Mouse (Mus musculus) heart, embryonic 13.5 days (tissue): ENCODE results near the gene Rnf6. TPM values are rescaled to one million over a fixed set of nuclear protein-coding genes. Genes with fewer than 3 reads are reported as not detected.
A peak's percentile ranks its signal among the peaks of the same experiment; 100 is the strongest.

ENCODE experiments used
- ATAC-seq: fragments of 200-750 bp; cut with Nextera tagmentation; 2 replicates; pipeline ENCODE4 v1.8.0; 2017; ENCODE audit warnings: moderate TSS enrichment; ENCODE audit not compliant: insufficient number of reproducible peaks, low FRiP score, low TSS enrichment; ENCODE audit errors: extremely low read depth
- H3K27ac ChIP-seq: fragments of 300-500 bp; sonication (generic); replicated peaks from 2 replicates; pipeline ENCODE4 v1.5.1; 2015; ENCODE audit warnings: moderate library complexity, mild to moderate bottlenecking, inconsistent platforms
- H3K27me3 ChIP-seq: fragments of 300-500 bp; sonication (generic); replicated peaks from 2 replicates; pipeline ENCODE4 v1.6.1; 2015; ENCODE audit warnings: mild to moderate bottlenecking, inconsistent platforms
- H3K36me3 ChIP-seq: fragments of 300-500 bp; sonication (generic); 2 replicates; pipeline ENCODE4 v1.6.1; 2015; ENCODE audit warnings: mild to moderate bottlenecking, inconsistent platforms
- H3K4me1 ChIP-seq: fragments of 300-500 bp; sonication (generic); 2 replicates; pipeline ENCODE4 v1.6.1; 2015; ENCODE audit warnings: inconsistent platforms
- H3K4me2 ChIP-seq: fragments of 300-500 bp; sonication (generic); 2 replicates; pipeline ENCODE4 v1.6.1; 2015; ENCODE audit warnings: inconsistent platforms, mild to moderate bottlenecking, moderate library complexity
- H3K4me3 ChIP-seq: fragments of 300-500 bp; sonication (generic); 2 replicates; pipeline ENCODE4 v1.5.1; 2015; ENCODE audit warnings: moderate library complexity, mild to moderate bottlenecking, inconsistent platforms
- H3K9ac ChIP-seq: fragments of 300-500 bp; sonication (generic); 2 replicates; pipeline ENCODE4 v1.6.1; 2015; ENCODE audit warnings: inconsistent platforms, mild to moderate bottlenecking, moderate library complexity
- H3K9me3 ChIP-seq: fragments of 300-500 bp; sonication (generic); 2 replicates; pipeline ENCODE4 v1.6.1; 2016; ENCODE audit warnings: inconsistent platforms
- WGBS: fragments of 180-500 bp; shearing (Covaris S2); methylation state at CpG from one replicate; pipeline ENCODE4 v1.1.7; 2015; ENCODE audit warnings: mixed read lengths; 5-methylcytosine and 5-hydroxymethylcytosine counted together
- polyA plus RNA-seq: library from polyadenylated mRNA; unstranded; fragments of >200 nt; fragmentation: Nextera tagmentation; extraction: Ambion mirVana; gene quantifications from 2 replicates; pipeline ENCODE4 v1.2.1, GENCODE M21; 2015

Gene Rnf6
- polyA plus RNA-seq, 1 experiment from 2014 or later, result 35.0 TPM

DNA sequence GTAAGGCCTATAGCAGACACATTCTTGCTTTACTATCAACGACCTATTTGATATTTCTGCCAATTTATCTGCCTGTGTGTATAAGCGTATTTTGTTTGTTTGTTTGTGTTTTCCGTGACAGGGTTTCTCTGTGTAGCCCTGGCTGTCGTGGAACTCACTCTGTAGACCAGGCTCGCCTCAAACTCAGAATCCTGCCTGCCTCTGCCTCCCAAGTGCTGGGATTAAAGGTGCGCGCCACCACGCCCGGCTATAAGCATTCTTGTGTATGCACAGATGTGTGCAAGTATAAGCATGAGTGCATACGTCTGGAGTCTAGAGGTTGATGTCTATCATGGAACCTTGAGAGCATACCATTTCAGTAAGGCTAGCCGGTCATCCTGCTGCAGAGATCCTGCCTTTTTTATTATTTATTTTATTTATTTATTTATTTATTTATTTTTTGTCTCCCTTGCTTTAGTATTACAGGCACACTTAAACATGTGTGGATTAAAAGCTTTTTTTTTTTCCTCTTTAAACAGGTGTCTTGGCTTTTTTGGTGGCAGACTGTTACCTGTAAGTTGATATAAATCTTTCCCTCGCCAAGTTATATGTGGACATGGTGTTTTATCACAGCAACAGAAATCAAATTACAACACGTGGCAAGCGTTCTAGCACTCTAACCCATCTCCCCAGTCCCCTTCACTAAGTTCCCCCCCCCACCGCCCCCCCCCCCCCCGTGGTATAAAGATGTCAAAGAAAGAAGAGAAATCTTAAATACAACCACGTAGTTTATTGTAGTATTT lies 8.7 kb upstream of the Rnf6 start:
- peaks cover 23% of the 10 kb centered on the region for H3K4me1 ChIP-seq
- peak overlapping the region; percentile 83 for H3K4me2 ChIP-seq
- peak overlapping the region; percentile 98 for H3K27ac ChIP-seq
- H3K9ac ChIP-seq, result peak overlapping the region; percentile 95
- no peaks in the 10 kb centered on the region for H3K27me3 ChIP-seq
- WGBS, result 53% methylated on average over 17 of the region's 17 CpGs
- ATAC-seq, result no peak
- no peaks in the 10 kb centered on the region for H3K36me3 ChIP-seq
- H3K4me3 ChIP-seq, result peak overlapping the region; percentile 89
- no peaks in the 10 kb centered on the region for H3K9me3 ChIP-seq

DNA sequence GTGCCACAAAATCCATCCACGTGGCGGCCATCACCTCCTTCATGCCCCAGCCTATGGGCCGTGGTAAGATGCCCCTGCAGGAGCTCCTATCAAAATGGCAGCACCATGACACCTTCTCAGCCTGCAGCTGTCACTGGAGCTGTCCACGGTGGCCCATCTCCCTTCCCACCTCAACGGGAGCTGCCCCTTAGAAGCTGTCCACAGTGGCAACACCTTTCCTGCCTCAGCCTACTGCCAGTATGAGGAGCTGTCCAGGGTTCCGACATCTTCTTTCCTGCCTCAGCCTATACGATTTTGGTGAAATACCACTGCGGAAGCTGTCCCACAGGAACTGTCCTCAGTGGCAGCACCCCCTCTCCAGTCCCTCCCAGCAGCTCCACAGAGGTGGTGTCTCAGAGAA lies 6.1 kb upstream of the Rnf6 start:
- H3K4me2 ChIP-seq, result no peak overlapping the region
- H3K9ac ChIP-seq, result no peak overlapping the region
- no peak for ATAC-seq
- H3K27me3 ChIP-seq, result no peaks in the 10 kb centered on the region
- no peak overlapping the region for H3K27ac ChIP-seq
- no peaks in the 10 kb centered on the region for H3K9me3 ChIP-seq
- no peak overlapping the region for H3K4me3 ChIP-seq
- H3K4me1 ChIP-seq, result peaks cover 5% of the 10 kb centered on the region
- no peaks in the 10 kb centered on the region for H3K36me3 ChIP-seq
- 75% methylated on average over 8 of the region's 8 CpGs for WGBS

DNA sequence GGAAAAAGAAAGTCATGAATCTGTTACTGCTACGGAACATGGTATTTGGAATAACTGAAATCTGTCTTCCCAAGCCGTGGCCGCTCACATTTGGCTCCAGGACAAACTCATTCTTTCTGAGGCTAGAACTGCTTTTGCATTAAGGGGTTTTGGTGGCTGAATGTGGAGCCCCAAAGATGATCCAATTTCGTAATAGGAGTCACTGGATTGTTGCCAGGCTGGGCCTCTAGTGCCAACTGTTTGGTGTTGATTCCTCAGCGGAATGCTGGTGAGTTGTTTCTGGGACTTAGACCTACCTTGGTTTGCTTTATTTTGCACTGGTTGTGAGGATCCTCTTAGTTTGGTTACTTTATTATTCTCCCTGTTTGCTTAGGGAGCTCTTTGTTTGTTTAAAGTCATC lies 2.4 kb upstream of the Rnf6 start:
- no peaks in the 10 kb centered on the region for H3K9me3 ChIP-seq
- WGBS, result 86% methylated on average over 5 of the region's 5 CpGs
- H3K9ac ChIP-seq, result no peak overlapping the region
- H3K27ac ChIP-seq, result no peak overlapping the region
- H3K4me1 ChIP-seq, result peaks cover 18% of the 10 kb centered on the region
- peaks cover 12% of the 10 kb centered on the region for H3K36me3 ChIP-seq
- H3K4me3 ChIP-seq, result no peak overlapping the region
- H3K4me2 ChIP-seq, result no peak overlapping the region
- no peaks in the 10 kb centered on the region for H3K27me3 ChIP-seq
- no peak for ATAC-seq

DNA sequence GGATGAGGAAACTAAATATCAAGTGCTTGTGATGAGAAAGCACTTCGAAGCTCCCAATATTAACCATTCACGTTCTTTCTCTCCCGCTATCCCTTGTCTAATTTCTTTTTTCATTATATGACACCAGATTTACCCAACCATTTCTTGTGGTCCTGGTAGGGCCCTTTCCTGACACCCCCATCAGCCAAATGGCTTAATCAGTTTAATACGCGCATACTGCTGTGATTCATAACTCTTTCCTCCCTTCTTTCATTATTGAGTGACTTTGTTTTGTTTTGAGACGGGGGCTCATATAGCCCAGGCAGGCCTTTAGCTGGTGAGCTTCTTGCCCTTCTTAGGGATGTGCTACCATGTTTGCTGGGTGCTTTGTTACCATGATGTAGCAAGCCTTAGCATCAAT lies 367 bp upstream of the Rnf6 start:
- WGBS, result 35% methylated on average over 6 of the region's 6 CpGs
- H3K4me1 ChIP-seq, result peaks cover 18% of the 10 kb centered on the region
- H3K4me3 ChIP-seq, result peak overlapping the region; percentile 76
- no peak for ATAC-seq
- no peaks in the 10 kb centered on the region for H3K27me3 ChIP-seq
- no peaks in the 10 kb centered on the region for H3K9me3 ChIP-seq
- peak overlapping the region; percentile 84 for H3K4me2 ChIP-seq
- H3K9ac ChIP-seq, result peak overlapping the region; percentile 92
- H3K36me3 ChIP-seq, result peaks cover 32% of the 10 kb centered on the region
- peak overlapping the region; percentile 98 for H3K27ac ChIP-seq

DNA sequence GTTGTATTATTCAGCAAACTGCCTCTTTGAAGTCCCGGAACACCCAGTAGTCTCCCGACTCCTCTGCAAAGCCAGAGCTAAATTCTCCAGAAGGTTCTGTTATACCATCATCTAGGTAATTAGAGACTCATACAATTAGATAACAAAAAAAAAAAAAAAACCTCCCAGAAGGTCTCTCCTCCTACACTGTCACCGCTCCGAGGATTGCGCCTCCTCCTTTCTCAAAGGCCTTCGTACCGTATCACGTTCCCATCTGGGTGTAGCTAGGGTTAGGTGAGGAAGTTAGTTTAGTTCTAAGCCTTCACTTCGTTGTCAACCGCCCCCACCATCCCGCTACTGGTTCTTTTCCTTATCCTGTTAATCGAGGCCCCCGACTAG lies 865 bp downstream of the Rnf6 start:
- H3K9ac ChIP-seq, result peak overlapping the region; percentile 92
- H3K27me3 ChIP-seq, result no peaks in the 10 kb centered on the region
- WGBS, result 6% methylated on average over 13 of the region's 13 CpGs
- H3K4me3 ChIP-seq, result peak overlapping the region; percentile 76
- peak overlapping the region; percentile 84 for H3K4me2 ChIP-seq
- ATAC-seq, result peak; percentile 4; the same call in 1 of the 2 replicates
- peaks cover 45% of the 10 kb centered on the region for H3K36me3 ChIP-seq
- H3K27ac ChIP-seq, result peak overlapping the region; percentile 53
- peaks cover 18% of the 10 kb centered on the region for H3K4me1 ChIP-seq
- no peaks in the 10 kb centered on the region for H3K9me3 ChIP-seq

DNA sequence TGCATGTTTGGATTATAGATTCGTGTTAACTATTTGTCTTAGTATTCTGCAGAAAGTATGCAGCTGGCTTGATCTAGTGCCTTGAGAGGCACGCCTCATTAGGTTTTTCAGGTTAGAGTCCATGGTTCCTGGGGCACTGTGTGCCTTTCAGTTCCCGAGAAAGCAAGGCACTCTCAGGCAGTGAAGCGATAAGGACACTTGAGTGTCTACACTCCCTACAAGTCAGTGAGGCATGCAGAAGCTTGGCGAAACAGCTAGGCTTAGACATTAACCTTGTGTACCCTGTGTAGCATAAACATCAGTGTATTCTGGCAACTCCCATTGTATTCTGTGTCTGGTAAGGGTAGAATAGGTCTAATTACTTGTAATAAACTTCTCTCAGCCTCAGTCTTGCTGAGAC lies 15.8 kb downstream of the Rnf6 start:
- H3K4me1 ChIP-seq, result no peaks in the 10 kb centered on the region
- H3K36me3 ChIP-seq, result peaks cover 92% of the 10 kb centered on the region
- no peak for ATAC-seq
- no peak overlapping the region for H3K27ac ChIP-seq
- H3K9ac ChIP-seq, result no peak overlapping the region
- H3K9me3 ChIP-seq, result peaks cover 2% of the 10 kb centered on the region; the same call in 1 of the 2 replicates
- WGBS, result 85% methylated on average over 5 of the region's 5 CpGs
- no peak overlapping the region for H3K4me3 ChIP-seq
- no peak overlapping the region for H3K4me2 ChIP-seq
- no peaks in the 10 kb centered on the region for H3K27me3 ChIP-seq

DNA sequence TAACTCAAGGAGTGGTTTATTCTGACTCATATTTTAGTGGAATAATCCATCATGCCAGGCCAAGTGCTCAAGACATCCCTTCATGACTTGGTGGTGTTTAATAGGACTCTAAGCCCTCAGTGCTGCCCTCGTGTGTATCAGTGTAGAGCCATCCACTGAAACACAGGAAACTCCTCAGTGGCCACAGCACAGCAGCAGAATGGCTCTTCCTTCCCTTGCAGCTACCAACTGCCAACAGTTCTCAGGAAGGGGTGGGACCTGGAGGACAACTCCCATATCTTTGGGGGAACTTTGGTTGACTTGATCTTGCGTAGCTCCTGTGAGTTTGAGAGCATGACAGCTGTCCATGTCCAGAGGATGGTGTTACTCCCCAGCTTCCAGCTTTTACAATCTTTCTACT lies 17.4 kb downstream of the Rnf6 start:
- Histone ChIP-seq H3K9ac (no peak overlapping the region), H3K4me2 (no peak overlapping the region), H3K4me1 (no peaks in the 10 kb centered on the region), H3K27me3 (no peaks in the 10 kb centered on the region), H3K36me3 (peaks cover 80% of the 10 kb centered on the region), H3K4me3 (no peak overlapping the region), H3K27ac (no peak overlapping the region), H3K9me3 (peaks cover 4% of the 10 kb centered on the region; the same call in 1 of the 2 replicates)
- ATAC-seq, result no peak
- WGBS, result 77% methylated on average over 2 of the region's 2 CpGs

DNA sequence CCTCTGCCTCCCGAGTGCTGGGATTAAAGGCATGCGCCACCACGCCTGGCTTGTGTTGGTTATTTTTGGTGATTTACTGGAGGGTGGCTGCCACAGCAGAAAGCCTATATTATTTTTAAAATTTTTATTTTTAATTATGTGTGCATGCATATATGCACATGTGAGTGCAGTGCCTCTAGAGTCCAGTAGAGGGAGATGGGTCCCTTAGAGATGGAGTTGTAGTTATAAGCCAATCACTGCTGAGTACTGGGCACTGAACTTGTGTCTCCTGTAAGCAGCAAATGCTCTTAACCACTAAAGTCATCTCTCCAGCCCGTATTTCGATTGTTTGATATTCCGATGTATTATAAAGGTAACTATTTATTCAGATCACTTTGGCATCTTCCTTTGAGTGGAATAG lies 20.8 kb downstream of the Rnf6 start:
- Histone ChIP-seq H3K27ac (no peak overlapping the region), H3K9ac (no peak overlapping the region), H3K4me1 (no peaks in the 10 kb centered on the region), H3K4me2 (no peak overlapping the region), H3K4me3 (no peak overlapping the region), H3K27me3 (no peaks in the 10 kb centered on the region), H3K36me3 (peaks cover 47% of the 10 kb centered on the region), H3K9me3 (peaks cover 4% of the 10 kb centered on the region; the same call in 1 of the 2 replicates)
- ATAC-seq, result no peak
- WGBS, result 91% methylated on average over 6 of the region's 6 CpGs

DNA sequence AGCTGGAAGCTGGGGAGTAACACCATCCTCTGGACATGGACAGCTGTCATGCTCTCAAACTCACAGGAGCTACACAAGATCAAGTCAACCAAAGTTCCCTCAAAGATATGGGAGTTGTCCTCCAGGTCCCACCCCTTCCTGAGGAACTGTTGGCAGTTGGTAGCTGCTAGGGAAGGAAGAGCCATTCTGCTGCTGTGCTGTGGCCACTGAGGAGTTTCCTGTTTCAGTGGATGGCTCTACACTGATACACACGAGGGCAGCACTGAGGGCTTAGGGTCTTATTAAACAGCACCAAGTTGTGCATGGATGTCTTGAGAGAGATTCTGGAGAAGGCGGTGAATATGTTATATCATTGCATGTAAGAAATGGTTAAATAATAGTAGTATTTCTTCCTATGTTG lies 21.8 kb downstream of the Rnf6 start:
- Histone ChIP-seq H3K4me3 (no peak overlapping the region), H3K9me3 (peaks cover 4% of the 10 kb centered on the region; the same call in 1 of the 2 replicates), H3K27me3 (no peaks in the 10 kb centered on the region), H3K4me1 (no peaks in the 10 kb centered on the region), H3K27ac (no peak overlapping the region), H3K4me2 (no peak overlapping the region), H3K9ac (no peak overlapping the region), H3K36me3 (peaks cover 37% of the 10 kb centered on the region)
- ATAC-seq, result no peak
- WGBS, result 69% methylated on average over 2 of the region's 2 CpGs

DNA sequence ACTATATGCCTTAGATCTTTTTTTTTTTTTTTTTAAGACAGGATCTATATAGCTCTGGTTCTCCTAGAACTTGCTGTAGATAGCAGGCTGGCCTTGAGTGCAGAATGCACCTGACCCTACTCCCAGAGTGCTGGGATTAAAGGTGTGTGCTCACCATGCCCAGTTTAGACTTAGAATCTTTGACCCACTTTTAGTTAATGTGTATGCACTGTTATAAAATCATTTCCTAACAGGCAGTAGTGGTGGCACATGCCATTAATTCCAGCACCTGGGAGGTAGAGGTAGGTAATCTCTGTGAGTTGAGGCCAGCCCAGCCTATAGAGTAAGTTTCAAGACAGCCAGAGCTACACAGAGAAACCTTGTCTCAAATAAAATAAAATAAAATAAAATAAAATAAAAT lies 22.3 kb downstream of the Rnf6 start:
- no peaks in the 10 kb centered on the region for H3K27me3 ChIP-seq
- no peak overlapping the region for H3K27ac ChIP-seq
- H3K4me2 ChIP-seq, result no peak overlapping the region
- H3K9me3 ChIP-seq, result peaks cover 4% of the 10 kb centered on the region; the same call in 1 of the 2 replicates
- no peak overlapping the region for H3K4me3 ChIP-seq
- no peak for ATAC-seq
- no peaks in the 10 kb centered on the region for H3K4me1 ChIP-seq
- H3K36me3 ChIP-seq, result peaks cover 32% of the 10 kb centered on the region
- no peak overlapping the region for H3K9ac ChIP-seq

DNA sequence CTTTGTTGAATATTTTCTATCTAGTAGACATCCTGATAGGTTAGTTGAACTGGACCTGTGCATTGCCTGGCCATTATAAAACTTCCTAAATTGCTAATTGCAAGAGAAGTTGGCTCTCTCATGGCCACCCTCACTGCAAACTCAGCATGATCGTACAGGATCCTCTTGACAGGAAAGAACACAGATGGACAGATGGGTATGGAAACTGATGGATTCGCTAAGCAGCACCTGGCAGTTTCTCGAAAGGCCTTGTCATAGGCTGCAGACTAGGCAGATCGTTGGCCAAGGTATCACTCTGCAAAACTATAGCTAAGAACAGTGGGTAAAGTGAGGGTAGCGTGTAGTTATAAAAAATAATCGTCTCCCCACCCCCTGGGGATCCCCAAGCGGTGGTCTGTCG lies 28.0 kb downstream of the Rnf6 start:
- H3K4me1 ChIP-seq, result no peaks in the 10 kb centered on the region
- no peak overlapping the region for H3K4me2 ChIP-seq
- no peak for ATAC-seq
- no peak overlapping the region for H3K27ac ChIP-seq
- no peak overlapping the region for H3K9ac ChIP-seq
- H3K4me3 ChIP-seq, result no peak overlapping the region
- H3K9me3 ChIP-seq, result no peaks in the 10 kb centered on the region
- H3K27me3 ChIP-seq, result no peaks in the 10 kb centered on the region
- WGBS, result 74% methylated on average over 8 of the region's 8 CpGs
- no peaks in the 10 kb centered on the region for H3K36me3 ChIP-seq
